Mouse (Mus musculus) midbrain, embryonic 12.5 days (tissue): Measurements from ENCODE around the gene Osbpl2. TPM values are rescaled to one million over a fixed set of nuclear protein-coding genes. Genes with fewer than 3 reads are reported as not detected.
"Not testable (repeated sequence)": the region's sequence is repeated elsewhere in the genome, so short reads cannot be mapped to it uniquely, and the experiment has no call there.

ENCODE experiments used
- ATAC-seq: fragments of 200-750 bp; cut with Nextera tagmentation; 2 replicates; pipeline ENCODE4 v1.8.0; 2017; ENCODE audit warnings: low read depth, moderate TSS enrichment, moderate library complexity; ENCODE audit not compliant: low FRiP score
- H3K27ac ChIP-seq: fragments of 300-500 bp; sonication (generic); replicated peaks from 2 replicates; pipeline ENCODE4 v1.5.1; 2016; ENCODE audit warnings: mild to moderate bottlenecking
- H3K27me3 ChIP-seq: fragments of 300-500 bp; sonication (generic); 2 replicates; pipeline ENCODE4 v1.6.1; 2016; ENCODE audit warnings: mild to moderate bottlenecking
- H3K36me3 ChIP-seq: fragments of 300-500 bp; sonication (generic); 2 replicates; pipeline ENCODE4 v1.6.1; 2016
- H3K4me1 ChIP-seq: fragments of 300-500 bp; sonication (generic); 2 replicates; pipeline ENCODE4 v1.6.1; 2016
- H3K4me2 ChIP-seq: fragments of 300-500 bp; sonication (generic); replicated peaks from 2 replicates; pipeline ENCODE4 v1.6.1; 2016; ENCODE audit warnings: mild to moderate bottlenecking, moderate library complexity
- H3K4me3 ChIP-seq: fragments of 300-500 bp; sonication (generic); 2 replicates; pipeline ENCODE4 v1.5.1; 2016; ENCODE audit warnings: mild to moderate bottlenecking
- H3K9ac ChIP-seq: fragments of 300-500 bp; sonication (generic); replicated peaks from 2 replicates; pipeline ENCODE4 v1.6.1; 2016; ENCODE audit warnings: mild to moderate bottlenecking, moderate library complexity
- H3K9me3 ChIP-seq: fragments of 300-500 bp; sonication (generic); 2 replicates; pipeline ENCODE4 v1.6.1; 2016; ENCODE audit warnings: mild to moderate bottlenecking
- WGBS: fragments of 180-500 bp; shearing (Covaris S2); methylation state at CpG from one replicate; pipeline ENCODE4 v1.1.7; 2016; 5-methylcytosine and 5-hydroxymethylcytosine counted together
- polyA plus RNA-seq: library from polyadenylated mRNA; unstranded; fragments of >200 nt; fragmentation: Nextera tagmentation; extraction: Ambion mirVana; gene quantifications from 2 replicates; pipeline ENCODE4 v1.2.1, GENCODE M21; 2016

Gene Osbpl2
- polyA plus RNA-seq, 1 experiment from 2014 or later, result 52.8 TPM

- Histone ChIP-seq H3K4me3 (peak within 1 kb of the TSS; percentile 93), H3K36me3 (peaks cover 30% of the 10 kb centered on the region), H3K9ac (peak within 1 kb of the TSS; percentile 92), H3K4me2 (peak within 1 kb of the TSS; percentile 100), H3K27me3 (no peaks in the 10 kb centered on the region), H3K9me3 (no peaks in the 10 kb centered on the region), H3K4me1 (peaks cover 21% of the 10 kb centered on the region), H3K27ac (peak within 1 kb of the TSS; percentile 92)
- peak; percentile 99 for ATAC-seq
- WGBS, result 4% methylated on average over 41 of the region's 41 CpGs
These were observed 51.9 kb downstream of the Osbpl2 start, which contains the start of gene Adrm1 for GRCm38 (mm10) chr2:180170806-180171521. Adrm1 (plus strand) TSS chr2:180171485.

- Histone ChIP-seq H3K9me3 (no peaks in the 10 kb centered on the region), H3K4me1 (peaks cover 21% of the 10 kb centered on the region), H3K4me2 (peak overlapping the region; percentile 100), H3K9ac (peak overlapping the region; percentile 92), H3K27ac (peak overlapping the region; percentile 92), H3K27me3 (no peaks in the 10 kb centered on the region), H3K4me3 (peak overlapping the region; percentile 93), H3K36me3 (peaks cover 36% of the 10 kb centered on the region)
- WGBS, result under 1% methylated on average over 75 of the region's 80 CpGs
- peak; percentile 73 for ATAC-seq
These were observed 52.5 kb downstream of the Osbpl2 start for GRCm38 (mm10) chr2:180171522-180172070.

- peaks cover 21% of the 10 kb centered on the region for H3K4me1 ChIP-seq
- peaks cover 41% of the 10 kb centered on the region for H3K36me3 ChIP-seq
- 2% methylated on average over 9 of the region's 9 CpGs for WGBS
- ATAC-seq, result no peak
- H3K27ac ChIP-seq, result peak overlapping the region; percentile 92; the same call in 1 of the 2 replicates
- H3K9ac ChIP-seq, result peak overlapping the region; percentile 92
- H3K4me2 ChIP-seq, result peak overlapping the region; percentile 100
- H3K9me3 ChIP-seq, result no peaks in the 10 kb centered on the region
- peak overlapping the region; percentile 93 for H3K4me3 ChIP-seq
- no peaks in the 10 kb centered on the region for H3K27me3 ChIP-seq
These were observed 53.0 kb downstream of the Osbpl2 start for GRCm38 (mm10) chr2:180172152-180172551.

- H3K27ac ChIP-seq, result no peak overlapping the region
- peaks cover 51% of the 10 kb centered on the region for H3K36me3 ChIP-seq
- peaks cover 21% of the 10 kb centered on the region for H3K4me1 ChIP-seq
- peak overlapping the region; percentile 93 for H3K4me3 ChIP-seq
- H3K4me2 ChIP-seq, result peak overlapping the region; percentile 100
- no peak for ATAC-seq
- WGBS, result 85% methylated on average over 4 of the region's 4 CpGs
- peak overlapping the region; percentile 92; the same call in 1 of the 2 replicates for H3K9ac ChIP-seq
- no peaks in the 10 kb centered on the region for H3K27me3 ChIP-seq
- no peaks in the 10 kb centered on the region for H3K9me3 ChIP-seq
These were observed 54.1 kb downstream of the Osbpl2 start for GRCm38 (mm10) chr2:180173163-180173562.

- 97% methylated on average over 8 of the region's 8 CpGs for WGBS
- not testable (repeated sequence) for H3K27ac ChIP-seq, H3K9me3 ChIP-seq, ATAC-seq, H3K27me3 ChIP-seq, H3K9ac ChIP-seq
- H3K4me2 ChIP-seq, result peak overlapping the region; percentile 100; the same call in 1 of the 2 replicates
- H3K4me1 ChIP-seq, result peaks cover 21% of the 10 kb centered on the region
- 0 out of 2 replicates have a peak overlapping the region, but pooled peaks have one; percentile 93 for H3K4me3 ChIP-seq
- H3K36me3 ChIP-seq, result peaks cover 54% of the 10 kb centered on the region
These were observed 54.6 kb downstream of the Osbpl2 start for GRCm38 (mm10) chr2:180173711-180174110.

- Histone ChIP-seq H3K36me3 (peaks cover 54% of the 10 kb centered on the region), H3K27me3 (no peaks in the 10 kb centered on the region), H3K4me1 (peaks cover 21% of the 10 kb centered on the region), H3K4me3 (no peak overlapping the region), H3K9ac (no peak overlapping the region), H3K27ac (no peak overlapping the region), H3K4me2 (no peak overlapping the region), H3K9me3 (no peaks in the 10 kb centered on the region)
- ATAC-seq, result no peak
- 96% methylated on average over 5 of the region's 5 CpGs for WGBS
These were observed 55.0 kb downstream of the Osbpl2 start for GRCm38 (mm10) chr2:180174121-180174520.

- ATAC-seq, result no peak
- 91% methylated on average over 7 of the region's 7 CpGs for WGBS
- H3K9ac ChIP-seq, result no peak overlapping the region
- no peaks in the 10 kb centered on the region for H3K9me3 ChIP-seq
- H3K36me3 ChIP-seq, result peaks cover 54% of the 10 kb centered on the region
- no peaks in the 10 kb centered on the region for H3K27me3 ChIP-seq
- H3K27ac ChIP-seq, result no peak overlapping the region
- H3K4me1 ChIP-seq, result peaks cover 18% of the 10 kb centered on the region
- H3K4me3 ChIP-seq, result no peak overlapping the region
- no peak overlapping the region for H3K4me2 ChIP-seq
These were observed 56.6 kb downstream of the Osbpl2 start for GRCm38 (mm10) chr2:180175725-180176124.

- Histone ChIP-seq H3K27me3 (no peaks in the 10 kb centered on the region), H3K9me3 (no peaks in the 10 kb centered on the region), H3K4me3 (no peak overlapping the region), H3K36me3 (peaks cover 19% of the 10 kb centered on the region), H3K27ac (no peak overlapping the region), H3K4me1 (no peaks in the 10 kb centered on the region), H3K9ac (no peak overlapping the region), H3K4me2 (no peak overlapping the region)
- WGBS, result 86% methylated on average over 9 of the region's 9 CpGs
- ATAC-seq, result no peak
These were observed 62.4 kb downstream of the Osbpl2 start for GRCm38 (mm10) chr2:180181542-180181941.

GRCm38 (mm10) chr2:180184011-180184751 lies 65.1 kb downstream of the Osbpl2 start:
- no peaks in the 10 kb centered on the region for H3K4me1 ChIP-seq
- H3K9me3 ChIP-seq, result no peaks in the 10 kb centered on the region
- no peak overlapping the region for H3K4me3 ChIP-seq
- no peak for ATAC-seq
- H3K36me3 ChIP-seq, result no peaks in the 10 kb centered on the region
- H3K27ac ChIP-seq, result no peak overlapping the region
- H3K9ac ChIP-seq, result no peak overlapping the region
- no peaks in the 10 kb centered on the region for H3K27me3 ChIP-seq
- no peak overlapping the region for H3K4me2 ChIP-seq
- WGBS, result 90% methylated on average over 24 of the region's 24 CpGs

GRCm38 (mm10) chr2:180184752-180185109 lies 65.6 kb downstream of the Osbpl2 start:
- H3K4me1 ChIP-seq, result no peaks in the 10 kb centered on the region
- WGBS, result 82% methylated on average over 6 of the region's 6 CpGs

GRCm38 (mm10) chr2:180185686-180186085 lies 66.6 kb downstream of the Osbpl2 start:
- H3K4me1 ChIP-seq, result no peaks in the 10 kb centered on the region
- H3K9ac ChIP-seq, result no peak overlapping the region
- H3K27ac ChIP-seq, result no peak overlapping the region
- no peak overlapping the region for H3K4me3 ChIP-seq
- no peaks in the 10 kb centered on the region for H3K9me3 ChIP-seq
- no peaks in the 10 kb centered on the region for H3K27me3 ChIP-seq
- ATAC-seq, result no peak
- H3K4me2 ChIP-seq, result no peak overlapping the region
- no peaks in the 10 kb centered on the region for H3K36me3 ChIP-seq
- 90% methylated on average over 14 of the region's 14 CpGs for WGBS

More at GRCm38 (mm10) chr2:180184752-180185109, 65.6 kb downstream of the Osbpl2 start:
- no peak overlapping the region for H3K4me3 ChIP-seq
- H3K27ac ChIP-seq, result no peak overlapping the region
- H3K9ac ChIP-seq, result no peak overlapping the region
- H3K36me3 ChIP-seq, result no peaks in the 10 kb centered on the region
- no peaks in the 10 kb centered on the region for H3K27me3 ChIP-seq
- no peaks in the 10 kb centered on the region for H3K9me3 ChIP-seq
- no peak overlapping the region for H3K4me2 ChIP-seq
- ATAC-seq, result no peak

- no peaks in the 10 kb centered on the region for H3K9me3 ChIP-seq
- no peak for ATAC-seq
- no peak overlapping the region for H3K4me2 ChIP-seq
- no peaks in the 10 kb centered on the region for H3K36me3 ChIP-seq
- no peak overlapping the region for H3K9ac ChIP-seq
- no peaks in the 10 kb centered on the region for H3K4me1 ChIP-seq
- no peak overlapping the region for H3K4me3 ChIP-seq
- H3K27me3 ChIP-seq, result no peaks in the 10 kb centered on the region
- H3K27ac ChIP-seq, result no peak overlapping the region
- WGBS, result 91% methylated on average over 11 of the region's 11 CpGs
These were observed 68.3 kb downstream of the Osbpl2 start for GRCm38 (mm10) chr2:180187362-180187761.
